Mouse (Mus musculus) 3T3-L1 (cell line): ENCODE measurements around the gene Olfr750.
A peak's percentile ranks its signal among the peaks of the same experiment; 100 is the strongest.

Source experiments
- DNase-seq: peaks from one replicate; pipeline ENCODE4 v3.0.0-alpha.2; 2015; ENCODE audit warnings: low read depth, low spot score

The Olfr750 gene

GRCm38 (mm10) chr14:51074335-51074734 is at the start of gene Olfr750:
Gene Olfr750 (minus strand): TSS chr14:51074435.
- no peak for DNase-seq

GRCm38 (mm10) chr14:51113916-51114560 is 39.8 kb upstream of the Olfr750 start, which contains the start of gene Eddm3b:
Gene Eddm3b (plus strand): TSS chr14:51114426.
- DNase-seq = no peak

GRCm38 (mm10) chr14:51113476-51113875 is 39.2 kb upstream of the Olfr750 start:
- no peak for DNase-seq

- no peak for DNase-seq
Measured at GRCm38 (mm10) chr14:51111966-51112365, 37.7 kb upstream of the Olfr750 start.

GRCm38 (mm10) chr14:51106449-51106967 is 32.3 kb upstream of the Olfr750 start:
- DNase-seq = no peak

GRCm38 (mm10) chr14:51104366-51104765 is 30.1 kb upstream of the Olfr750 start:
- no peak for DNase-seq

- peak; percentile 80 for DNase-seq
Measured at GRCm38 (mm10) chr14:51103217-51103616, 29.0 kb upstream of the Olfr750 start.

- no peak for DNase-seq
Measured at GRCm38 (mm10) chr14:51101284-51101683, 27.0 kb upstream of the Olfr750 start.

- no peak for DNase-seq
Measured at GRCm38 (mm10) chr14:51098921-51099320, 24.7 kb upstream of the Olfr750 start.

- peak; percentile 65 for DNase-seq
Measured at GRCm38 (mm10) chr14:51098300-51098699, 24.1 kb upstream of the Olfr750 start.

- DNase-seq = no peak
Measured at GRCm38 (mm10) chr14:51095736-51096524, 21.7 kb upstream of the Olfr750 start.

- DNase-seq = no peak
Measured at GRCm38 (mm10) chr14:51094921-51095320, 20.7 kb upstream of the Olfr750 start.

GRCm38 (mm10) chr14:51094096-51094875 is 20.1 kb upstream of the Olfr750 start:
- no peak for DNase-seq

GRCm38 (mm10) chr14:51093496-51093895 is 19.3 kb upstream of the Olfr750 start:
- DNase-seq = peak; percentile 18

GRCm38 (mm10) chr14:51092073-51092620 is 17.9 kb upstream of the Olfr750 start:
- peak; percentile 8 for DNase-seq

- peak; percentile 75 for DNase-seq
Measured at GRCm38 (mm10) chr14:51090921-51091900, 17.0 kb upstream of the Olfr750 start, which contains the start of the genes Rnase4 and Ang. Gene Rnase4 (plus strand): TSS chr14:51091077. Gene Ang (plus strand): TSS chr14:51091150.

- DNase-seq = peak; percentile 95
Measured at GRCm38 (mm10) chr14:51090077-51090781, 16.0 kb upstream of the Olfr750 start.

- DNase-seq = no peak
Measured at GRCm38 (mm10) chr14:51089674-51090076, 15.4 kb upstream of the Olfr750 start.

GRCm38 (mm10) chr14:51088970-51089673 is 14.9 kb upstream of the Olfr750 start:
- peak; percentile 98 for DNase-seq
